Mouse (Mus musculus) neural tube, embryonic 15.5 days (tissue): ENCODE measurements around the gene Ttf2. TPM values are rescaled to one million over a fixed set of nuclear protein-coding genes. Genes with fewer than 3 reads are reported as not detected.

ENCODE experiments used
- ATAC-seq: fragments of 200-750 bp; cut with Nextera tagmentation; 2 replicates; pipeline ENCODE4 v1.8.0; 2017; ENCODE audit warnings: mild to moderate bottlenecking, moderate TSS enrichment, moderate library complexity; ENCODE audit not compliant: low FRiP score
- H3K27ac ChIP-seq: fragments of 300-500 bp; sonication (generic); replicated peaks from 2 replicates; pipeline ENCODE4 v1.5.1; 2015; ENCODE audit warnings: mild to moderate bottlenecking, inconsistent platforms
- H3K27me3 ChIP-seq: fragments of 300-500 bp; sonication (generic); replicated peaks from 2 replicates; pipeline ENCODE4 v1.6.1; 2015; ENCODE audit warnings: inconsistent platforms
- H3K36me3 ChIP-seq: fragments of 300-500 bp; sonication (generic); 2 replicates; pipeline ENCODE4 v1.6.1; 2015; ENCODE audit warnings: inconsistent platforms
- H3K4me1 ChIP-seq: fragments of 300-500 bp; sonication (generic); 2 replicates; pipeline ENCODE4 v1.6.1; 2015; ENCODE audit warnings: inconsistent platforms
- H3K4me2 ChIP-seq: fragments of 300-500 bp; sonication (generic); 2 replicates; pipeline ENCODE4 v1.6.1; 2015; ENCODE audit warnings: inconsistent platforms, mild to moderate bottlenecking, moderate library complexity
- H3K4me3 ChIP-seq: fragments of 300-500 bp; sonication (generic); replicated peaks from 2 replicates; pipeline ENCODE4 v1.5.1; 2015; ENCODE audit warnings: mild to moderate bottlenecking, inconsistent platforms
- H3K9ac ChIP-seq: fragments of 300-500 bp; sonication (generic); replicated peaks from 2 replicates; pipeline ENCODE4 v1.6.1; 2015; ENCODE audit warnings: mild to moderate bottlenecking, inconsistent platforms
- H3K9me3 ChIP-seq: fragments of 300-500 bp; sonication (generic); replicated peaks from 2 replicates; pipeline ENCODE4 v1.6.1; 2016; ENCODE audit warnings: inconsistent platforms
- WGBS: fragments of 180-500 bp; shearing (Covaris S2); methylation state at CpG from one replicate; pipeline ENCODE4 v1.1.7; 2015; ENCODE audit warnings: mixed read lengths; 5-methylcytosine and 5-hydroxymethylcytosine counted together
- polyA plus RNA-seq: library from polyadenylated mRNA; unstranded; fragments of >200 nt; fragmentation: Nextera tagmentation; extraction: Ambion mirVana; gene quantifications from 2 replicates; pipeline ENCODE4 v1.2.1, GENCODE M21; 2015

The Ttf2 gene
- 3.0 and 6.7 TPM in 2 replicates for polyA plus RNA-seq

DNA sequence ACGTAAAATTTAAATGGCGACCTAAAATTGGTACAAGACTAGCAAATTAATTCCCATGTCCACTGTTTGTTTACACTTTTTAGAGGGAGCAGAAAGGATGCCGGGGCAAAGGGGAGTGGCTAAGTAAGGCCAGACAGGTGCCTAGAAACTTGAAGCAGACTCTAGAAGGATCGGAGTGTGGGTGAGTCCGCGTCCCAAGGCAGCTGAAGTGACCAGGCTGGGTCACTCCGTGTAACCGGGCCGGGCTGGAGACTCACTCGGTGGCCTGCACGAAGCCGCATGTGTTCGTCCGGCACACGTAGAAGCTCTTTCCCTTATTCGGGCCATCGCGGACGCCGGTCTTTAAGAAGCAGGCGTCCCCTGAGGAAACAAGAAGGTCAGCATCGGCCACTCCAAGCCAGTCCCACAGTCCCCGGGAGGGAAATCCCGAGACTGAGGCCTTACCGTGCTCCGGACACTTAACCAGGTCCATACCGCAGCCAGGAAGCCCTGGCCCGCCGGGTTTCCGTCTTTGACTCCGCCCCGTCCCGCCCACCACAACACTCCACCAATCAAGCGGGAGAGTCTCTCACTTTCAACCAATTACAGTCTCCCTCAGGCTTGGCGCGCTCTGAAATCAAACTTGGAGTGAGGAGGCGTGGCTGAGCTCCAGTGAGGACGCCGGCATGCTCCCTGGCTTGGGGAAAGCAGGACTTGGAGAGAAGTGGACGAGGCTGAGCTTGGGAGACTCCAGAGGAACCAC is at the start of gene Ttf2:
Gene Ttf2, minus strand, starts transcription at position 488 of the 742 bp plus-strand sequence.
- Histone ChIP-seq H3K27me3 (no peaks in the 10 kb centered on the region), H3K4me2 (peak within 1 kb of the TSS; percentile 94), H3K27ac (no peak within 1 kb of the TSS), H3K4me3 (peak within 1 kb of the TSS; percentile 68), H3K9ac (peak within 1 kb of the TSS; percentile 66), H3K9me3 (no peaks in the 10 kb centered on the region), H3K4me1 (peaks cover 11% of the 10 kb centered on the region), H3K36me3 (no peaks in the 10 kb centered on the region)
- ATAC-seq = peak; percentile 98
- WGBS = under 1% methylated on average over 40 of the region's 40 CpGs

DNA sequence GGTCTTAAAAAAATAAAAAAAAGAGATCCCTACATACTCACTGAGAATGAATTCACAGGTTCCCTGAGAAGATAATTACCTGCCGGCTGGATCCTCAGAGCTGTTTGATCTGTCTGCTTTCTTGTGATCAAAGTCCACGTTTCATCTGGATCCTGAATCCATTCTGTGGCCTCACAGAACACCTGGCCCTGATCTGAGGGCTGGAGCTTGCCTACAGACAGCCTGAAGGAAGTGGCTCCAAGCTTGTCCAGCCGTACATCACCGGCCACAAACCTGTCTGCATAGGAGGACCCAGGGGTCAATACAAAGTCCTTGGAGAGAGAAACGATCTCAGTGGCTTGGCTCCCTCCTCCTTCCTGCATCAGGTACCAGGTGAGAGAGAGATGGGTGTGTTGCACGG is 49.0 kb upstream of the Ttf2 start:
- ATAC-seq = no peak
- Histone ChIP-seq H3K9me3 (no peaks in the 10 kb centered on the region), H3K4me1 (peaks cover 13% of the 10 kb centered on the region), H3K36me3 (no peaks in the 10 kb centered on the region), H3K27ac (no peak overlapping the region), H3K4me2 (no peak overlapping the region), H3K27me3 (no peaks in the 10 kb centered on the region), H3K4me3 (no peak overlapping the region), H3K9ac (no peak overlapping the region)
- WGBS = 86% methylated on average over 6 of the region's 6 CpGs

GRCm38 (mm10) chr3:101016050-101016449 is 46.6 kb upstream of the Ttf2 start:
- Histone ChIP-seq H3K4me1 (peaks cover 13% of the 10 kb centered on the region), H3K9ac (no peak overlapping the region), H3K27ac (no peak overlapping the region), H3K9me3 (no peaks in the 10 kb centered on the region), H3K27me3 (no peaks in the 10 kb centered on the region), H3K4me2 (no peak overlapping the region), H3K36me3 (no peaks in the 10 kb centered on the region), H3K4me3 (no peak overlapping the region)
- no peak for ATAC-seq
- 89% methylated on average over 7 of the region's 7 CpGs for WGBS

DNA sequence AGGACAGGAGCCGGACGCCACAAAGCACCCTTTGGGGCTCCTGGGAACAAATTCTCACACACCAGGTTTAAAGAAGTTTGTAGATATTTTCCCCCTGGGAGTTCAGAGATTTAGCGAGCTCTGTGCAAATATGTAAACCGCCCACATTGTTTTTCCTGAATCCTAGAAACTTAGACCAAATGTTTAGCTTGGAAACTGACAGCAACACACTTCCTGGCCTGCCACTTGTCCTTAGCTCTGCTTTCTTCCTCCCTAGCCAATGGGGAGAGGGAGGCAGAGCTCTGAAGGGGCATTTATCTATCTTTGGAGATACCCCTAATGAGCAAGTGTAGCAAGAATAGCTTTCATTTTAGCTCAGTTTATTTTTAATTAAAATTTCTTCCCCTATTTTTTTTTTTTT is 45.8 kb upstream of the Ttf2 start:
- Histone ChIP-seq H3K36me3 (no peaks in the 10 kb centered on the region), H3K9ac (no peak overlapping the region), H3K4me2 (no peak overlapping the region), H3K9me3 (no peaks in the 10 kb centered on the region), H3K4me3 (no peak overlapping the region), H3K27me3 (no peaks in the 10 kb centered on the region), H3K27ac (0 out of 2 replicates have a peak overlapping the region, but pooled peaks have one; percentile 64), H3K4me1 (peaks cover 13% of the 10 kb centered on the region)
- ATAC-seq = no peak
- WGBS = 58% methylated on average over 4 of the region's 4 CpGs

GRCm38 (mm10) chr3:101013536-101013935 is 44.1 kb upstream of the Ttf2 start:
- Histone ChIP-seq H3K27me3 (no peaks in the 10 kb centered on the region), H3K36me3 (no peaks in the 10 kb centered on the region), H3K9ac (no peak overlapping the region), H3K4me1 (peaks cover 13% of the 10 kb centered on the region), H3K4me2 (no peak overlapping the region), H3K9me3 (no peaks in the 10 kb centered on the region), H3K27ac (no peak overlapping the region), H3K4me3 (no peak overlapping the region)
- ATAC-seq = no peak
- WGBS = 91% methylated on average over 3 of the region's 3 CpGs

GRCm38 (mm10) chr3:101013005-101013404 is 43.5 kb upstream of the Ttf2 start:
- no peaks in the 10 kb centered on the region for H3K27me3 ChIP-seq
- no peak overlapping the region for H3K4me3 ChIP-seq
- WGBS = 93% methylated on average over 10 of the region's 10 CpGs
- H3K9me3 ChIP-seq = no peaks in the 10 kb centered on the region
- no peak overlapping the region for H3K9ac ChIP-seq
- no peak overlapping the region for H3K4me2 ChIP-seq
- H3K36me3 ChIP-seq = no peaks in the 10 kb centered on the region
- H3K27ac ChIP-seq = no peak overlapping the region
- ATAC-seq = no peak
- H3K4me1 ChIP-seq = peaks cover 13% of the 10 kb centered on the region

GRCm38 (mm10) chr3:101012597-101012996 is 43.1 kb upstream of the Ttf2 start:
- H3K4me2 ChIP-seq = no peak overlapping the region
- peaks cover 13% of the 10 kb centered on the region for H3K4me1 ChIP-seq
- H3K27me3 ChIP-seq = no peaks in the 10 kb centered on the region
- H3K9me3 ChIP-seq = no peaks in the 10 kb centered on the region
- ATAC-seq = no peak
- 78% methylated on average over 8 of the region's 8 CpGs for WGBS
- H3K4me3 ChIP-seq = no peak overlapping the region
- no peak overlapping the region for H3K9ac ChIP-seq
- no peak overlapping the region for H3K27ac ChIP-seq
- no peaks in the 10 kb centered on the region for H3K36me3 ChIP-seq

- Histone ChIP-seq H3K9ac (no peak overlapping the region), H3K27me3 (no peaks in the 10 kb centered on the region), H3K9me3 (no peaks in the 10 kb centered on the region), H3K4me3 (no peak overlapping the region), H3K36me3 (no peaks in the 10 kb centered on the region), H3K4me1 (peaks cover 13% of the 10 kb centered on the region), H3K27ac (no peak overlapping the region), H3K4me2 (no peak overlapping the region)
- 0 out of 2 replicates have a peak, but pooled peaks have one; percentile 9 for ATAC-seq
- WGBS = 64% methylated on average over 10 of the region's 10 CpGs
Observed at GRCm38 (mm10) chr3:101012131-101012571, 42.7 kb upstream of the Ttf2 start.

GRCm38 (mm10) chr3:101011203-101011600 is 41.7 kb upstream of the Ttf2 start:
- H3K4me1 ChIP-seq = peaks cover 13% of the 10 kb centered on the region
- no peak overlapping the region for H3K27ac ChIP-seq
- H3K9ac ChIP-seq = no peak overlapping the region
- WGBS = 52% methylated on average over 5 of the region's 5 CpGs
- H3K9me3 ChIP-seq = no peaks in the 10 kb centered on the region
- no peak overlapping the region for H3K4me2 ChIP-seq
- H3K36me3 ChIP-seq = no peaks in the 10 kb centered on the region
- ATAC-seq = no peak
- no peaks in the 10 kb centered on the region for H3K27me3 ChIP-seq
- H3K4me3 ChIP-seq = no peak overlapping the region

- Histone ChIP-seq H3K9me3 (no peaks in the 10 kb centered on the region), H3K27me3 (no peaks in the 10 kb centered on the region), H3K4me1 (peaks cover 13% of the 10 kb centered on the region), H3K36me3 (no peaks in the 10 kb centered on the region), H3K4me2 (no peak overlapping the region), H3K27ac (no peak overlapping the region), H3K4me3 (no peak overlapping the region), H3K9ac (no peak overlapping the region)
- WGBS = 94% methylated on average over 4 of the region's 4 CpGs
- no peak for ATAC-seq
Observed at GRCm38 (mm10) chr3:101010589-101011202, 41.2 kb upstream of the Ttf2 start.

DNA sequence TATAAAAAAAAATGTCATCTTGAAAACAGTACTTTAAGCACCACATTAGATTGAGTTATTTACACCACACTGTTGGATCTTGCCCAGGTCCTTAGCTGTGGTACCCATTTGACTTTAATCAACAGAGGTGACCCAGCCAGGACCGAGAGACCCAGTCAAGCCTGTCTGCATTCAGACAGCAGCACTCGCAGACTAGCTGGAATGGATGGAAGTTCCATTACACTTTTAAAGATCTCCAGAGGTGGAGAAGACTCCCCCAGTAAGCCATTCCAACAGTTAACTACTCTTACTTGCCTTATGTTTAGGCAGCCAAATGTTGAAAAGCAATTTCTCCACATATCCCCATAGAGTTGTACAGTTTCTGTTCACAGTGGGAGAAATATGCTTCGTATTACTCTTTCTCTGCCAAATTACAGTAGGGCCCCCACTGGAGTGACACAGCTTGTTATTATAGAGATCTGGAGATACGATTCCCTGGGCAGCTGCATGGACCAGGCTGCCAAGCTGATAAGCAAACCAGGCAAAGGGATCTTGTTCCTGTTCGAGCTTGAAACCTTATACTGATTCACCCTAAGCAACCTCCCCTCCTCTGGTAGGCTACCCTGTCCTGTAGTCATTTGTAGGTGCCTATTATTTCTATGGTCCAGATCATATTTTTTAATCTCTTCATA is 37.8 kb upstream of the Ttf2 start:
- Histone ChIP-seq H3K4me3 (no peak overlapping the region), H3K4me1 (no peaks in the 10 kb centered on the region), H3K27me3 (no peaks in the 10 kb centered on the region), H3K4me2 (no peak overlapping the region), H3K9me3 (no peaks in the 10 kb centered on the region), H3K36me3 (no peaks in the 10 kb centered on the region), H3K27ac (no peak overlapping the region), H3K9ac (no peak overlapping the region)
- peak; percentile 63; the same call in 1 of the 2 replicates for ATAC-seq
- WGBS = 70% methylated on average over 5 of the region's 5 CpGs

DNA sequence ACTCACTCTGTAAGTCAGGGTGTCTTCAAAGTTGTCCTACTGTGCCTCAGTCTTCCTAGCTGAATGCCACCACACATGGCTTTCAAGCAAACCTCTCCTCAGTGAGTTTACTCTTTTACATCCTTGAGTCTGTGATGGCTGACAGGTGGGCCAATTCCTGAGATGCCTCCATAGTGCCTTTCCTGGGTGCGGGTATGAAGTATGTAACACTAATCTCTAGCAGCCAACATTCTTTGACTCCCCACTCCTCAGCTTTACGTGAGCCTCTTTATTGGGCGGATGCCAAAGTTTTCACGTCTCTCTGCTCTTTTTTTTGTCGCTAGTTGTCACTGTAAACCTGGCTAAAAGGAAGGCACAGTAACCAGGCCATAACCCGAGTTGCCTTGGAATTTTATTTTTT is 35.9 kb upstream of the Ttf2 start:
- WGBS = 84% methylated on average over 6 of the region's 6 CpGs
- Histone ChIP-seq H3K27me3 (no peaks in the 10 kb centered on the region), H3K36me3 (no peaks in the 10 kb centered on the region), H3K4me1 (no peaks in the 10 kb centered on the region), H3K4me2 (no peak overlapping the region), H3K27ac (no peak overlapping the region), H3K4me3 (no peak overlapping the region), H3K9ac (no peak overlapping the region), H3K9me3 (no peaks in the 10 kb centered on the region)
- ATAC-seq = no peak
